Mouse (Mus musculus) embryonic facial prominence, embryonic 10.5 days (tissue): ENCODE results near the gene Kif13a. TPM values are rescaled to one million over a fixed set of nuclear protein-coding genes. Genes with fewer than 3 reads are reported as not detected.

Experiments
- DNase-seq: peaks from one replicate; pipeline ENCODE4 v3.0.0-alpha.2; 2017; ENCODE audit warnings: low spot score
- H3K27ac ChIP-seq: fragments of 300-500 bp; sonication (generic); replicated peaks from 2 replicates; pipeline ENCODE4 v1.5.1; 2016; ENCODE audit warnings: mild to moderate bottlenecking
- H3K27me3 ChIP-seq: fragments of 300-500 bp; sonication (generic); replicated peaks from 2 replicates; pipeline ENCODE4 v1.6.1; 2016; ENCODE audit warnings: low read depth, mild to moderate bottlenecking; ENCODE audit not compliant: poor library complexity, severe bottlenecking
- H3K36me3 ChIP-seq: fragments of 300-500 bp; sonication (generic); replicated peaks from 2 replicates; pipeline ENCODE4 v1.6.1; 2016; ENCODE audit warnings: mild to moderate bottlenecking, moderate library complexity
- H3K4me1 ChIP-seq: fragments of 300-500 bp; sonication (generic); 2 replicates; pipeline ENCODE4 v1.6.1; 2016
- H3K4me3 ChIP-seq: fragments of 300-500 bp; sonication (generic); 2 replicates; pipeline ENCODE4 v1.5.1; 2016; ENCODE audit warnings: mild to moderate bottlenecking, moderate library complexity
- H3K9me3 ChIP-seq: fragments of 300-500 bp; sonication (generic); 2 replicates; pipeline ENCODE4 v1.6.1; 2016; ENCODE audit warnings: mild to moderate bottlenecking
- WGBS: fragments of 180-500 bp; shearing (Covaris S2); methylation state at CpG from one replicate; pipeline ENCODE4 v1.1.7; 2016; 5-methylcytosine and 5-hydroxymethylcytosine counted together
- polyA plus RNA-seq: library from polyadenylated mRNA; unstranded; fragments of >200 nt; fragmentation: Nextera tagmentation; extraction: Ambion mirVana; gene quantifications from 2 replicates; pipeline ENCODE4 v1.2.1, GENCODE M21; 2016

Gene Kif13a
- polyA plus RNA-seq, 1 experiment from 2014 or later: 17.0 TPM

DNA sequence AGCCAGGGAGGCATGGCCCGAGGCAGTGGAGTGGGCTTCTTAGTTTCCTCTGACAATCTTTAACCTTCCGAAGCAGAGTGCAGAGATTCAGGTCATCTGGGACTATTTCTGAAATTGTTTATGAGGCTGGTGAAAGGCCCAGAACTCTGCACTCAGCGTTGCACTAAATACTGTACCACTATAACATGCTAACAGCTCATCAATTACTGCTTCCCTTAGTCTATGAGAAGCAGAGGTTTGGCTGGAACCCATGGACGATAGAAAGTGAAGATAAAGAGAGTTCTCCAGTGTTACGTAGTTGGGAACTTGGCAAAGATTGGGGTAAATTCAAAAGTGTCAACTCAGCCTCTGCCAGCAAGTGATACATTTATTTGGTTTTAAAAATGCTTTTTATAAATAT is 176.4 kb downstream of the Kif13a start:
- WGBS: 88% methylated on average over 5 of the region's 5 CpGs
- no peak for DNase-seq
- Histone ChIP-seq H3K36me3 (peaks cover 59% of the 10 kb centered on the region), H3K4me3 (no peak overlapping the region), H3K9me3 (no peaks in the 10 kb centered on the region), H3K27me3 (no peaks in the 10 kb centered on the region), H3K27ac (no peak overlapping the region), H3K4me1 (no peaks in the 10 kb centered on the region)

- Histone ChIP-seq H3K27me3 (no peaks in the 10 kb centered on the region), H3K4me3 (no peak overlapping the region), H3K36me3 (peaks cover 53% of the 10 kb centered on the region), H3K4me1 (no peaks in the 10 kb centered on the region), H3K27ac (no peak overlapping the region), H3K9me3 (no peaks in the 10 kb centered on the region)
- DNase-seq: no peak
- 85% methylated on average over 13 of the region's 13 CpGs for WGBS
Observed at GRCm38 (mm10) chr13:46752566-46753229, 177.0 kb downstream of the Kif13a start.

GRCm38 (mm10) chr13:46748138-46748873 is 181.4 kb downstream of the Kif13a start:
- Histone ChIP-seq H3K9me3 (no peaks in the 10 kb centered on the region), H3K27me3 (no peaks in the 10 kb centered on the region), H3K4me3 (no peak overlapping the region), H3K4me1 (no peaks in the 10 kb centered on the region), H3K27ac (no peak overlapping the region), H3K36me3 (peaks cover 45% of the 10 kb centered on the region)
- no peak for DNase-seq
- 86% methylated on average over 5 of the region's 5 CpGs for WGBS

DNA sequence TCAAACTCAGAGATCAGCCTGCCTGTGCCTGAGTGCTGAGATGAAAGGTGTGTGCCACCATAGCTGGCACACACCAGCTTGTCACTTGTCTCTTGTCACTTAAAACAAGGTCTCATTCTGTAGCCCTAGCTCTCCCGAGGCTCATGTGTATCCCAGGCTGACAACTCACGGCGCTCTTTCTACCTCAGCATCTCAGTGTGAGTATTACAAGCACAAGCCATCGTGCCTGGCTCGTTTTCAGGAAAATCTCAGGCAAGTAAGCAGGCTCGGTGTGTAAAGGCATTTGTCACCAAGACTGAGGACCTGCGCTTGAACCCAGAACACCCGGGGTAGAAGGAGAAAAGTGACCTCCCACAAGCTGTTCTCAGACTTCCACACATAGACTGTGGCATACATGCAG is 185.8 kb downstream of the Kif13a start:
- Histone ChIP-seq H3K27ac (no peak overlapping the region), H3K4me3 (no peak overlapping the region), H3K9me3 (no peaks in the 10 kb centered on the region), H3K4me1 (no peaks in the 10 kb centered on the region), H3K27me3 (no peaks in the 10 kb centered on the region), H3K36me3 (peaks cover 3% of the 10 kb centered on the region; the same call in 1 of the 2 replicates)
- DNase-seq: no peak
- WGBS: 88% methylated on average over 8 of the region's 8 CpGs

DNA sequence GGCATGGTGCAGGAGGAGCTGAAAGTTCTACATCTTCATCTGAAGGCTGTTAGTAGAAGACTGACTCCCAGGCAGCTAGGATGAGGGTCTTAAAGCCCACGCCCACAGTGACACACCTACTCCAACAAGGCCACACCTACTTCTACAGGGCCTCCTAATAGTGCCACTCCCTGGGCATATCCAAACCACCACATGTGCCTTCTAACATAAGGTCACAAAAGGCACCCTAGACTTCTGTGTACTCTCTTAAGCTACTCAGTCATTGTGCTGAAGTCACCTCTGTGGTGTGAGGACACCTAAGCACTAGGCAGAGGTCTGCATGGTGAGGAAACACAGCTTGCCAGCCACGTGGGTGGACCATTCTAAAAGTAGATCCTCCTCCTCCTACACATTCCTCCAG is 187.3 kb downstream of the Kif13a start:
- DNase-seq: no peak
- no peak overlapping the region for H3K27ac ChIP-seq
- H3K4me3 ChIP-seq: no peak overlapping the region
- H3K36me3 ChIP-seq: no peaks in the 10 kb centered on the region
- 75% methylated on average over 2 of the region's 2 CpGs for WGBS
- no peaks in the 10 kb centered on the region for H3K27me3 ChIP-seq
- H3K9me3 ChIP-seq: no peaks in the 10 kb centered on the region
- H3K4me1 ChIP-seq: no peaks in the 10 kb centered on the region

GRCm38 (mm10) chr13:46739426-46739825 is 190.2 kb downstream of the Kif13a start:
- WGBS: 75% methylated on average over 7 of the region's 7 CpGs
- Histone ChIP-seq H3K9me3 (no peaks in the 10 kb centered on the region), H3K27me3 (0 out of 2 replicates have a peak, but pooled peaks cover 4% of the 10 kb centered on the region), H3K27ac (no peak overlapping the region), H3K36me3 (no peaks in the 10 kb centered on the region), H3K4me1 (peaks cover 16% of the 10 kb centered on the region), H3K4me3 (no peak overlapping the region)
- DNase-seq: no peak

DNA sequence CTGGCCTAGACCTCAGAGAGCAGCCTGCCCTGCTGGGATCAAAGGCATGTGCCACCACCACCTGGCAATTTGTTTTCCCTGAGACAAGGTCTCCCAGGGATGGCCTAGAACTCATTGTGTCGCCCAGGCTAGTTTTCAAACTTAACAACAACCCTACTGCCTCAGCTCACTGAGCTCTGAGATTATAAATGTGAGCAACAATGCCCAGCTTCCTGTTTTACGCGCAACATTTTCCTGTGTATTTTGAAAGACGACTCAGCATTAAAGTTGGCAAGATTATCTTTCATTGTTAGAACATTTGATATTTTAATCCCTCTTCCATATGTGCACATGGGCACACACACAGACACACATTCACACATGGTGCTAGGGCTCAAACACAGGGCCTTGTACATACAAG is 192.2 kb downstream of the Kif13a start:
- Histone ChIP-seq H3K4me3 (no peak overlapping the region), H3K4me1 (peaks cover 16% of the 10 kb centered on the region), H3K36me3 (no peaks in the 10 kb centered on the region), H3K9me3 (no peaks in the 10 kb centered on the region), H3K27ac (no peak overlapping the region), H3K27me3 (0 out of 2 replicates have a peak, but pooled peaks cover 8% of the 10 kb centered on the region)
- DNase-seq: no peak
- 81% methylated on average over 4 of the region's 4 CpGs for WGBS

- peak overlapping the region; percentile 37 for H3K27ac ChIP-seq
- no peak for DNase-seq
- H3K27me3 ChIP-seq: 0 out of 2 replicates have a peak, but pooled peaks cover 8% of the 10 kb centered on the region
- H3K36me3 ChIP-seq: no peaks in the 10 kb centered on the region
- peaks cover 16% of the 10 kb centered on the region for H3K4me1 ChIP-seq
- 3% methylated on average over 12 of the region's 12 CpGs for WGBS
- H3K4me3 ChIP-seq: peak overlapping the region; percentile 64
- H3K9me3 ChIP-seq: no peaks in the 10 kb centered on the region
Observed at GRCm38 (mm10) chr13:46736479-46736865, 193.2 kb downstream of the Kif13a start.

DNA sequence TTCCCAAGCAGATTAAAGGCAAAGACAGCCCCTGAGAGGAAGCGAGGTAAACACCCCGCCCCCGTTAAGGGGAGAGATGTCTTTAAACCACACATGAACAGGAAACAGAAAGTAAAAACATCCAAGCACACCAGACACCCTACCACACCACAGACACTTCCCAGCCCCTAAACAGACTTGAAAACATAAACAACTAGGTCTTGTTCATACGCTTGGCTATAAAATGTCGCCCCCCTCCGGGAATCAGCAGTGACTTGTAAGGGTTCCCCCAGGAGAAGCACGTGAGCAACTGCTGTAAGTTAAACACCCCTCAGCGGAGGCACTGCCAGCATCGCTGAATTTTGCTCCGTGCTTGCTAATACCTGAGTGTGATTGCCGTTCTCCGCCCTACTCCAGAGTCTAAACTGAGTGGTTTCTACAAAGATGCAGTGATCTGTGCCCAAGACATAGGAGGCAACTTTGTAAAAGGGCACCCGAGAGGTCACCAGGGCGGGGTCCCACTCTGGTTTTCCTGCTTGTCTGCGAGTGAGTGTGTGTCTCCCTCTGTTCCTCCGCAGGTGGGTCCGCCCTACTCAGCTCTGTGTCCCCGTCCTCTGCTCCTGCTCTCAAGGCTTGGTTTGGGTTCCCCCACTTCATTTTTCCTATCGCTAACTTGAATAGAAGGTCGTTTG is 193.7 kb downstream of the Kif13a start:
- peak; percentile 61 for DNase-seq
- peak overlapping the region; percentile 37 for H3K27ac ChIP-seq
- peaks cover 16% of the 10 kb centered on the region for H3K4me1 ChIP-seq
- under 1% methylated on average over 20 of the region's 20 CpGs for WGBS
- H3K27me3 ChIP-seq: 0 out of 2 replicates have a peak, but pooled peaks cover 8% of the 10 kb centered on the region
- H3K9me3 ChIP-seq: no peaks in the 10 kb centered on the region
- peak overlapping the region; percentile 64 for H3K4me3 ChIP-seq
- no peaks in the 10 kb centered on the region for H3K36me3 ChIP-seq

DNA sequence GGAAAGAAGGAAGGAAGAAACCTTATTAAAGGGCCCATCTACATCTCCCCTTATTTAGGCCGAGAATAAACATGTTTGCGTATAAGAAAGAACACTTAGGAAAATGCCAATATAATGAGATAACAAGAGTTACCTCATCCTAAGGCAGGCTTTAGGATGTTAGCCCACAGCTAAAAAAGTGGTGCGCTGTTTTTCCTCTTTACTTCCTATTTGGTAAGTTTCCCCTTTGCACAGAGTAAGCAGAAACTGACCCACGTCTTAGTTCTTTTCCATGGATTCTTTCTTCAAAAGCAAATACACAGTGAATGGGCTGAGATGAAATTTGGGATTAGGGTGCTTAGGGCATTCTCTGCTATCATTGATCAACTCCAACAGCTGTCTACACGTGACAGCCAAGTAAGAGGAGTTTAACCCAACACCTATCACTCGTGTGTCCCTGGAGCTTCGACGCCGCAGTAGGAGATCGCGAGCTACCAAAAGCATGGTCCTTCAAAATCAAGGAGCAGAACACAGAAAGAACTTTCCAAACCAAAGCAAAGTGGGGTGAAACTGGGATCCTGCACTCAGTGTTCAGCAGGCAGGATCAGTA is 194.4 kb downstream of the Kif13a start:
- H3K4me3 ChIP-seq: peak overlapping the region; percentile 64
- H3K27me3 ChIP-seq: 0 out of 2 replicates have a peak, but pooled peaks cover 8% of the 10 kb centered on the region
- H3K27ac ChIP-seq: peak overlapping the region; percentile 37; the same call in 1 of the 2 replicates
- H3K4me1 ChIP-seq: peaks cover 16% of the 10 kb centered on the region
- no peak for DNase-seq
- no peaks in the 10 kb centered on the region for H3K36me3 ChIP-seq
- WGBS: 46% methylated on average over 11 of the region's 11 CpGs
- no peaks in the 10 kb centered on the region for H3K9me3 ChIP-seq

GRCm38 (mm10) chr13:46729998-46730397 is 199.7 kb downstream of the Kif13a start:
- H3K4me1 ChIP-seq: peaks cover 15% of the 10 kb centered on the region
- no peaks in the 10 kb centered on the region for H3K9me3 ChIP-seq
- WGBS: 79% methylated on average over 2 of the region's 2 CpGs
- H3K4me3 ChIP-seq: no peak overlapping the region
- no peak for DNase-seq
- 0 out of 2 replicates have a peak, but pooled peaks cover 8% of the 10 kb centered on the region for H3K27me3 ChIP-seq
- H3K27ac ChIP-seq: no peak overlapping the region
- no peaks in the 10 kb centered on the region for H3K36me3 ChIP-seq

- Histone ChIP-seq H3K27ac (peak overlapping the region; percentile 96), H3K9me3 (no peaks in the 10 kb centered on the region), H3K27me3 (no peaks in the 10 kb centered on the region), H3K4me1 (peaks cover 22% of the 10 kb centered on the region), H3K36me3 (no peaks in the 10 kb centered on the region), H3K4me3 (peak overlapping the region; percentile 99)
- WGBS: 39% methylated on average over 5 of the region's 5 CpGs
- DNase-seq: no peak
Observed at GRCm38 (mm10) chr13:46728411-46728810, 201.3 kb downstream of the Kif13a start.
